In genomic region chr11:88106292-88106554, GRCm38 (mm10) we compare ENCODE assay signal across 26 mouse cellular contexts. TPM values are rescaled to one million over a fixed set of nuclear protein-coding genes. Genes with fewer than 3 reads are reported as not detected.
A peak's percentile ranks its signal among the peaks of the same experiment; 100 is the strongest.
DNase-seq lines count a peak whose midpoint lies in the region; ATAC-seq and TF ChIP-seq lines count a peak whose summit lies in the region.
"Had no signal": no experiment of that assay in that cellular context is flagged by ENCODE, and none has a peak within 500 bp of the region (broad histone marks: within the 10 kb centered on the region; RNA-seq: fewer than 3 reads in every experiment).

No protein-coding gene starts in this region.

- no peaks in the 10 kb centered on the region for H3K9me3 ChIP-seq in liver, embryonic 11.5 days (ENCODE audit: control insufficient read depth, low read length)
- no peaks in the 10 kb centered on the region for H3K9me3 ChIP-seq in neural tube, embryonic 13.5 days
- H3K9me3 ChIP-seq: forebrain, embryonic 10.5 days; heart, embryonic 15.5 days; limb, embryonic 10.5 days; stomach, embryonic 15.5 days had no signal

- peaks cover 5% of the 10 kb centered on the region for H3K79me2 ChIP-seq in heart, adult 2 months (replicated peaks; ENCODE audit: control insufficient read depth, insufficient read depth, low read length)
- no peaks in the 10 kb centered on the region for H3K79me2 ChIP-seq in liver, adult 2 months (ENCODE audit: control insufficient read depth, insufficient read depth, low read length)

- no peak overlapping the region for H3K4me2 ChIP-seq in liver, embryonic 11.5 days
- no peak overlapping the region for H3K4me2 ChIP-seq in neural tube, embryonic 13.5 days
- H3K4me2 ChIP-seq: heart, embryonic 15.5 days; midbrain, embryonic 11.5 days; stomach, embryonic 15.5 days had no signal

- no peak for TF ChIP-seq CTCF in heart, adult 2 months (IDR thresholded peaks at IDR 0.05)
- TF ChIP-seq CTCF in liver, adult 2 months (IDR thresholded peaks at IDR 0.05; ENCODE audit: low read depth, low read length) = no peak

- TF ChIP-seq EP300 in heart, adult 2 months (IDR thresholded peaks at IDR 0.05; ENCODE audit: insufficient read depth, low read depth, low read length) = no peak

- intact Hi-C loops in heart, adult 2 months (cut with DNase I) = no loop called here
- intact Hi-C loops in heart, postnatal 36 days (cut with DNase I) = no loop called here

- WGBS in heart, adult 2 months = 43% methylated on average over 8 of the region's 8 CpGs
- 67% methylated on average over 8 of the region's 8 CpGs for WGBS in liver, adult 2 months
- WGBS in liver, embryonic 11.5 days = 66% methylated on average over 8 of the region's 8 CpGs
- WGBS in neural tube, embryonic 13.5 days = 80% methylated on average over 8 of the region's 8 CpGs

- no peak overlapping the region for H3K9ac ChIP-seq in heart, adult 2 months (ENCODE audit: low read depth, low read length)
- 0 out of 2 replicates have a peak overlapping the region, but pooled peaks have one; percentile 19 for H3K9ac ChIP-seq in liver, adult 2 months (ENCODE audit: low read depth, low read length)
- H3K9ac ChIP-seq in liver, embryonic 11.5 days (ENCODE audit: low read depth, low read length) = no peak overlapping the region
- 0 out of 2 replicates have a peak overlapping the region, but pooled peaks have one; percentile 12 for H3K9ac ChIP-seq in neural tube, embryonic 13.5 days
- H3K9ac ChIP-seq: heart, embryonic 15.5 days; liver, postnatal 0 days; stomach, embryonic 15.5 days had no signal

- no peaks in the 10 kb centered on the region for H3K27me3 ChIP-seq in heart, adult 2 months (ENCODE audit: control insufficient read depth, insufficient read depth, low read length)
- H3K27me3 ChIP-seq in liver, adult 2 months (ENCODE audit: control insufficient read depth, insufficient read depth, low read length) = no peaks in the 10 kb centered on the region
- no peaks in the 10 kb centered on the region; the same call in none of the 2 replicates for H3K27me3 ChIP-seq in liver, embryonic 11.5 days (replicated peaks; ENCODE audit: control insufficient read depth, insufficient read depth, low read length)
- H3K27me3 ChIP-seq in neural tube, embryonic 13.5 days = no peaks in the 10 kb centered on the region
- H3K27me3 ChIP-seq: heart, embryonic 15.5 days; stomach, embryonic 15.5 days had no signal

- no peak overlapping the region for H3K4me3 ChIP-seq in heart, adult 2 months
- H3K4me3 ChIP-seq in liver, adult 2 months (ENCODE audit: insufficient read depth, low read depth, low read length) = no peak overlapping the region
- no peak overlapping the region for H3K4me3 ChIP-seq in liver, embryonic 11.5 days (ENCODE audit: low read depth, low read length)
- no peak overlapping the region for H3K4me3 ChIP-seq in neural tube, embryonic 13.5 days
- H3K4me3 ChIP-seq: forebrain, embryonic 10.5 days; heart, embryonic 15.5 days; limb, embryonic 10.5 days; stomach, embryonic 15.5 days had no signal

- no peak for DNase-seq in heart, adult 2 months
- no peak for DNase-seq in heart, postnatal 36 days
- no peak for DNase-seq in liver, adult 2 months (ENCODE audit: extremely low read depth, low read depth, low spot score)
- no peak for DNase-seq in liver, embryonic 11.5 days (ENCODE audit: low spot score)
- no peak for DNase-seq in neural tube, embryonic 10.5 days (ENCODE audit: extremely low spot score, low spot score)
- DNase-seq in spleen, postnatal 36 days (ENCODE audit: low spot score in 2 of 2) = no peak
- DNase-seq: B cell, adult 2 months; cerebellum, adult 18-20 months; cerebellum, postnatal 14 days; gastrocnemius, postnatal 36 days; heart, postnatal 4 days; kidney, adult 18-20 months; kidney, postnatal 10 days; liver; liver, postnatal 0 days; lung, postnatal 10 days; right cerebral cortex, postnatal 4 days; thymus, postnatal 36 days had no signal

- H3K27ac ChIP-seq in heart, adult 2 months = peak overlapping the region; percentile 30
- no peak overlapping the region; the same call in 1 of the 2 replicates for H3K27ac ChIP-seq in liver, adult 2 months (replicated peaks; ENCODE audit: insufficient read depth, low read depth, low read length)
- no peak overlapping the region; the same call in 1 of the 2 replicates for H3K27ac ChIP-seq in liver, embryonic 11.5 days (ENCODE audit: low read depth, low read length)
- H3K27ac ChIP-seq in neural tube, embryonic 13.5 days (replicated peaks) = peak overlapping the region; percentile 18; the same call in 1 of the 2 replicates
- H3K27ac ChIP-seq: forebrain, embryonic 10.5 days; heart, embryonic 15.5 days; limb, embryonic 10.5 days; stomach, embryonic 15.5 days had no signal

- ATAC-seq in liver, embryonic 11.5 days (replicated peaks; ENCODE audit: low FRiP score) = no peak
- no peak for ATAC-seq in neural tube, embryonic 13.5 days (ENCODE audit: low read depth)
- ATAC-seq: forebrain, embryonic 16.5 days; inflammation-experienced regulatory T-cells, adult 6 months; liver, postnatal 0 days had no signal

- H3K4me1 ChIP-seq in heart, adult 2 months (ENCODE audit: control insufficient read depth, insufficient read depth, low read length) = peaks cover 27% of the 10 kb centered on the region
- H3K4me1 ChIP-seq in liver, adult 2 months (ENCODE audit: control insufficient read depth, insufficient read depth, low read length) = peaks cover 3% of the 10 kb centered on the region; the same call in 1 of the 2 replicates
- peaks cover 10% of the 10 kb centered on the region; the same call in 1 of the 2 replicates for H3K4me1 ChIP-seq in liver, embryonic 11.5 days (replicated peaks; ENCODE audit: control insufficient read depth, insufficient read depth, low read length)
- H3K4me1 ChIP-seq in neural tube, embryonic 13.5 days (replicated peaks) = peaks cover 55% of the 10 kb centered on the region

- peaks cover 7% of the 10 kb centered on the region; the same call in 1 of the 2 replicates for H3K36me3 ChIP-seq in heart, adult 2 months (ENCODE audit: control insufficient read depth, insufficient read depth, low read length)
- H3K36me3 ChIP-seq in liver, adult 2 months (ENCODE audit: control insufficient read depth, insufficient read depth, low read length) = no peaks in the 10 kb centered on the region
- no peaks in the 10 kb centered on the region for H3K36me3 ChIP-seq in liver, embryonic 11.5 days (ENCODE audit: control insufficient read depth, insufficient read depth, low read length)
- H3K36me3 ChIP-seq in neural tube, embryonic 13.5 days = no peaks in the 10 kb centered on the region
- H3K36me3 ChIP-seq: heart, embryonic 15.5 days; limb, embryonic 10.5 days; stomach, embryonic 15.5 days had no signal

- no peak for TF ChIP-seq POLR2A in heart, adult 2 months (IDR thresholded peaks at IDR 0.05; ENCODE audit: insufficient read depth, low read depth, low read length)
- TF ChIP-seq POLR2A in liver, adult 2 months (IDR thresholded peaks at IDR 0.05; ENCODE audit: extremely low read depth, insufficient read depth, low read length) = no peak

RNA-seq across cellular contexts. Expression of gene Cuedc1, which starts 8.4 kb away (rescaled TPM):
- 10 to 100 TPM; 49.8 to 55.0 TPM for total RNA-seq in heart, adult 2 months (2021)
- 36.2 and 38.7 TPM in 2 replicates for polyA plus RNA-seq in heart, adult 2 months (2012; rRNA removed)
- 10 to 100 TPM; 47.9 to 54.2 TPM for total RNA-seq in heart, postnatal 36 days (2021)
- total RNA-seq in liver, adult 2 months (2014; rRNA removed) = 0.87 and 1.5 TPM in 2 replicates
- polyA plus RNA-seq in liver, adult 2 months (2012; rRNA removed) = 1.1 and 1.7 TPM in 2 replicates
- 5.3 and 6.9 TPM in 2 replicates for polyA plus RNA-seq in liver, embryonic 11.5 days (2014; fragmentation: Nextera tagmentation; extraction: Ambion mirVana)
- 51.3 and 59.1 TPM in 2 replicates for polyA plus RNA-seq in neural tube, embryonic 13.5 days (2015; fragmentation: Nextera tagmentation; extraction: Ambion mirVana)

RNA-seq across cellular contexts. Expression of gene Vezf1, which starts 38.1 kb away (rescaled TPM):
- total RNA-seq in heart, adult 2 months (2021) = 10 to 100 TPM; 37.9 to 49.8 TPM
- polyA plus RNA-seq in heart, adult 2 months (2012; rRNA removed) = 22.6 and 34.5 TPM in 2 replicates
- total RNA-seq in heart, postnatal 36 days (2021) = 10 to 100 TPM; 45.0 to 46.7 TPM
- 5.8 and 6.6 TPM in 2 replicates for total RNA-seq in liver, adult 2 months (2014; rRNA removed)
- 3.6 and 3.8 TPM in 2 replicates for polyA plus RNA-seq in liver, adult 2 months (2012; rRNA removed)
- 21.7 and 24.0 TPM in 2 replicates for polyA plus RNA-seq in liver, embryonic 11.5 days (2014; fragmentation: Nextera tagmentation; extraction: Ambion mirVana)
- polyA plus RNA-seq in neural tube, embryonic 13.5 days (2015; fragmentation: Nextera tagmentation; extraction: Ambion mirVana) = 53.9 and 62.8 TPM in 2 replicates

RNA-seq across cellular contexts. Expression of gene Srsf1, which starts 59.0 kb away (rescaled TPM):
- 10 to 100 TPM; 99.5 to 99.7 TPM for total RNA-seq in heart, adult 2 months (2021)
- 39.3 and 86.5 TPM in 2 replicates for polyA plus RNA-seq in heart, adult 2 months (2012; rRNA removed)
- total RNA-seq in heart, postnatal 36 days (2021) = 10 to 100 TPM; 80.2 to 99.7 TPM
- total RNA-seq in liver, adult 2 months (2014; rRNA removed) = 72.0 and 84.0 TPM in 2 replicates
- 33.4 and 44.1 TPM in 2 replicates for polyA plus RNA-seq in liver, adult 2 months (2012; rRNA removed)
- polyA plus RNA-seq in liver, embryonic 11.5 days (2014; fragmentation: Nextera tagmentation; extraction: Ambion mirVana) = 323 and 337 TPM in 2 replicates
- 281 and 354 TPM in 2 replicates for polyA plus RNA-seq in neural tube, embryonic 13.5 days (2015; fragmentation: Nextera tagmentation; extraction: Ambion mirVana)

Comparison
In these comparisons a context has a peak if more than half of its experiments do, and no peak if none do; other contexts are left out.
1. H3K9ac ChIP-seq: peak in liver, adult 2 months (single experiment) and neural tube, embryonic 13.5 days (single experiment); none in heart, adult 2 months (single experiment) and liver, embryonic 11.5 days (single experiment).
2. H3K27ac ChIP-seq: peak in heart, adult 2 months (single experiment) and neural tube, embryonic 13.5 days (single experiment); none in liver, adult 2 months (single experiment) and liver, embryonic 11.5 days (single experiment).